Mouse (Mus musculus) intestine, embryonic 14.5 days (tissue): ENCODE results near the gene Ppargc1a. TPM values are rescaled to one million over a fixed set of nuclear protein-coding genes. Genes with fewer than 3 reads are reported as not detected.
A peak's percentile ranks its signal among the peaks of the same experiment; 100 is the strongest.

Experiments
- ATAC-seq: fragments of 200-750 bp; cut with Nextera tagmentation; replicated peaks from 2 replicates; pipeline ENCODE4 v1.8.0; 2017; ENCODE audit warnings: low read depth, moderate number of reproducible peaks, moderate TSS enrichment, moderate library complexity; ENCODE audit not compliant: low FRiP score, low TSS enrichment
- DNase-seq: peaks from one replicate; pipeline ENCODE4 v3.0.0-alpha.2; 2018; ENCODE audit warnings: low spot score
- H3K27ac ChIP-seq: fragments of 300-500 bp; sonication (generic); 2 replicates; pipeline ENCODE4 v1.5.1; 2014; ENCODE audit warnings: low read depth, mild to moderate bottlenecking, control low read depth
- H3K27me3 ChIP-seq: fragments of 300-500 bp; sonication (generic); replicated peaks from 2 replicates; pipeline ENCODE4 v1.6.1; 2014; ENCODE audit warnings: low read length, control low read depth; ENCODE audit not compliant: control insufficient read depth, insufficient read depth
- H3K36me3 ChIP-seq: fragments of 300-500 bp; sonication (generic); 2 replicates; pipeline ENCODE4 v1.6.1; 2014; ENCODE audit warnings: low read length, control low read depth; ENCODE audit not compliant: control insufficient read depth, insufficient read depth
- H3K4me1 ChIP-seq: fragments of 300-500 bp; sonication (generic); replicated peaks from 2 replicates; pipeline ENCODE4 v1.6.1; 2014; ENCODE audit warnings: low read length, control low read depth, mixed read lengths; ENCODE audit not compliant: control insufficient read depth, insufficient read depth
- H3K4me2 ChIP-seq: fragments of 300-500 bp; sonication (generic); 2 replicates; pipeline ENCODE4 v1.6.1; 2014; ENCODE audit warnings: low read length
- H3K4me3 ChIP-seq: fragments of 300-500 bp; sonication (generic); 2 replicates; pipeline ENCODE4 v1.5.1; 2014; ENCODE audit warnings: low read depth, low read length, control low read depth, mixed read lengths
- H3K9ac ChIP-seq: fragments of 300-500 bp; sonication (generic); 2 replicates; pipeline ENCODE4 v1.6.1; 2014; ENCODE audit warnings: mild to moderate bottlenecking, low read length
- H3K9me3 ChIP-seq: fragments of 300-500 bp; sonication (generic); 2 replicates; pipeline ENCODE4 v1.6.1; 2016; ENCODE audit warnings: low read length, control low read depth; ENCODE audit not compliant: control insufficient read depth
- WGBS: fragments of 180-500 bp; shearing (Covaris S2); extraction: QIAGEN DNeasy Blood & Tissue Kit; methylation state at CpG from one replicate; pipeline ENCODE4 v1.1.7; 2014; 5-methylcytosine and 5-hydroxymethylcytosine counted together
- polyA plus RNA-seq: library from polyadenylated mRNA; unstranded; fragments of >200 nt; fragmentation: Nextera tagmentation; extraction: Ambion mirVana; gene quantifications from 2 replicates; pipeline ENCODE4 v1.2.1, GENCODE M21; 2014

Ppargc1a gene
- polyA plus RNA-seq = 5.5 and 6.2 TPM in 2 replicates

DNA sequence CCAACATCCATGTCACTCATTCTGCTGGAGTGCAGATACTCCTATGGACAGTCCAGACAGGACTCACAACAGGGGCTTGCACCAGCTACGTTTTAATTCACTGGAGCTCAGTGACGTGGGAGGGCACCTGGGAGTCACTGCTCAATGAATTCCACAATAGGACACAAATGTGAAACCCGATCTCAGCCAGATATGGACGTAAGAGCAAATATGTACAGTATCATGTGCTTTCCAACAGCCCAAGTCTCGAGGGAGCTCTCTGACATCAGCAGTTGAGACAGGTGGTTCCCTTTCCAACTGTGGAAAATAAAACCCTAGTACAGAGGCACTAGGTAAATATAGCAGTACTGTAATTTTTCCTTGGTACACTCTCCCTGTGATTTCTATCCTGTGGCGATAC is at the start of gene Ppargc1a:
TSS of gene Ppargc1a (minus strand) at position 68 of the 400 bp plus-strand sequence.
- no peaks in the 10 kb centered on the region for H3K4me1 ChIP-seq
- H3K9me3 ChIP-seq = no peaks in the 10 kb centered on the region
- H3K36me3 ChIP-seq = no peaks in the 10 kb centered on the region
- H3K4me2 ChIP-seq = no peak within 1 kb of the TSS
- no peak for DNase-seq
- no peak within 1 kb of the TSS for H3K4me3 ChIP-seq
- no peak for ATAC-seq
- no peak within 1 kb of the TSS for H3K27ac ChIP-seq
- no peak within 1 kb of the TSS for H3K9ac ChIP-seq
- H3K27me3 ChIP-seq = no peaks in the 10 kb centered on the region
- 37% methylated on average over 6 of the region's 6 CpGs for WGBS

DNA sequence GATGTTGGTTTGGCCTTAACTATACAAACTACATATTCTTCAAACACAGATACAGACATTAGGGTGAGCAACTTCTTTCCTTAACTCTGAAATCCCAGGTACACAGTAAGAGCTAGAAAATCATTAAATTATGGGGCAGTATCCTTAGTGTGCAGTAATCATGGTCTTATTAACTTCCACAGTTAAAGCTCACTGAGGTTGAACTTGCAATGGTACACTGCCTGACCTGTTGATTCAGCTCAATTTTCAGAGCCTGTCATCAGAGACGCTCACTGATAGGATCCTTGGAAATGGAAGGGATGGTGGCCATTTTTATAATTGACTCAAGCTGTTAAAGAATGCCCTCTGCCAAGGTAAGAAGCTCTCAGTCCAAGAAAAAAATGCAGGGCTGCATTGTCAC is 49.4 kb upstream of the Ppargc1a start:
- no peak overlapping the region for H3K4me2 ChIP-seq
- H3K27ac ChIP-seq = no peak overlapping the region
- WGBS = 85% methylated on average over 1 of the region's 1 CpGs
- no peak for ATAC-seq
- H3K9me3 ChIP-seq = 0 out of 2 replicates have a peak, but pooled peaks cover 3% of the 10 kb centered on the region
- H3K4me3 ChIP-seq = no peak overlapping the region
- no peaks in the 10 kb centered on the region for H3K36me3 ChIP-seq
- H3K27me3 ChIP-seq = no peaks in the 10 kb centered on the region
- no peak for DNase-seq
- no peak overlapping the region for H3K9ac ChIP-seq
- H3K4me1 ChIP-seq = no peaks in the 10 kb centered on the region

DNA sequence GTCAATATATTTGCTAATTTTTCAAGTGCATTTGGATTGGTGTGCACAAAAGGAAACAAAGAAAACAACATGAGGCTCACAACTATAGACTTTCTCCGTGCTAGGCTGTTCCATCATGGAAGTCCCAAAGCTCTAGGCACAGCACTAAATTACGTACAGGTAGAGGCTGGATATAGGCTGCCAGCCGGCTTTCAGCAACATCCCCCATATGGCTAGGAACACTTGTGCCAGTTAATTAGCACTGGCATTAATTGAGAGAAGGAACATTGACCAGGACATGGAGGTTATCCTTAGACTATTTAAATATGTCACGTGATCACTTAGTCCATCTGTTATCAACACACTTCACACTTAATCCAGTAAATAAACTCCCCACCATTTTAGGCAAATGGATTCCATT is 44.5 kb upstream of the Ppargc1a start:
- no peak for ATAC-seq
- Histone ChIP-seq H3K4me1 (no peaks in the 10 kb centered on the region), H3K9me3 (no peaks in the 10 kb centered on the region), H3K36me3 (no peaks in the 10 kb centered on the region), H3K27me3 (no peaks in the 10 kb centered on the region), H3K27ac (no peak overlapping the region), H3K4me2 (no peak overlapping the region), H3K9ac (no peak overlapping the region), H3K4me3 (no peak overlapping the region)
- DNase-seq = no peak
- 92% methylated on average over 4 of the region's 4 CpGs for WGBS

DNA sequence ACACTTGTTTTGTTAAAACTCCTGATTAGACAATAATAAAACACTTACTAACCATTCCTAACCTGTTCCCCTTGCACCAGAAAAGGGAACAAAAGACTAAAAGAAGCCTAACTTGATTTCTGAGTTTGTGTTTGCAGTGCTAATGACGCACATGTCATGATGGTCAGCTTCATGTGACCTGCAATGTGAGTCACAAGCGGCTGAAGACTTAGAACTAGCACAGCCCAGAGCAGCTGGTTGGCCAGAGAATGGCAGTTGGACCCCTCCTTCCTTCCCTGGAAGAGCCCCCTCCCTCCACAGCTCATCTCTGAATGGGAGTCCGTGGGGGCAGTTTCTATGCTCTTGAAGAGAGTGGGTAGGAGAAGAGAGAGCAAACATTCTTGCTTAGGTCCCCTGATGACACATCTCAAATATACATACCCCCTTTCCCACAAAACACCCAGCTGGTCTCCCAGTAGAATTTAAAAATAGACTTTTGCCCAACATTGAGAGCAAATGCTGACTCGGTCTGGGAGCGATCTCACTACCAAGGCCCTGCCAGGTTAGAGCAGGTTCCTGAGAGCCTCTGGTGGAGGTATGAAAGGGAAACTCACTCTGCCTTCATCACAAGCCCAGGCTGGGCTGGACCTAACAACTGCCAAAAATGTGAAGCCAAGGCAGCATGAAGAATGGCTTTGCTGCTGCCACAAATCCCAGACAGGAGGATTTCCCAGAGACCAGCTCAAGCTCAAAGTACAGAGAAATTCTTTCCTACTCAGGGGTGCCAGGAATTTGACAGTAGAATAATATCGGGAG is 40.4 kb upstream of the Ppargc1a start:
- Histone ChIP-seq H3K9me3 (no peaks in the 10 kb centered on the region), H3K9ac (no peak overlapping the region), H3K4me1 (no peaks in the 10 kb centered on the region), H3K27me3 (no peaks in the 10 kb centered on the region), H3K4me3 (no peak overlapping the region), H3K27ac (no peak overlapping the region), H3K36me3 (no peaks in the 10 kb centered on the region), H3K4me2 (no peak overlapping the region)
- DNase-seq = no peak
- no peak for ATAC-seq
- 67% methylated on average over 6 of the region's 6 CpGs for WGBS

DNA sequence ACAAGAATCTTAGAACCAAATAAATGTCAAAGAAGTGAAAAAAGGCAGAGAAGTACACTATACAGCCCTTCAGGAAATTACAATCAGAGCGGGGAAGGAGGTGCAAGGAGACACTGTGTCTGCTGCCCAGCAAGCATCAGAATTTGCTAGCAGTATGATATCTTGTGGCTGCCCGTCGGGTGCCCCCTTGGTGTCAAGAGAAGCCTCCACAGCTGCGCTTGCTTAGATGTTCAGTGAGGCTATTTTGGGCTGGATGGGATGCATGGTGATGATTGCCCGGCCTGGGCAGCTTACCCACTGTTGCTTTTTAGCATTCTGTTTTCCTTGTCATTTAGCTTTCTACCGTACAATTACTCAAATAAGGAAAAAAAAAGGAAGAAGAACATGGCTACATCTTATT is 32.0 kb upstream of the Ppargc1a start:
- Histone ChIP-seq H3K36me3 (no peaks in the 10 kb centered on the region), H3K4me1 (no peaks in the 10 kb centered on the region)
- 58% methylated on average over 6 of the region's 6 CpGs for WGBS

DNA sequence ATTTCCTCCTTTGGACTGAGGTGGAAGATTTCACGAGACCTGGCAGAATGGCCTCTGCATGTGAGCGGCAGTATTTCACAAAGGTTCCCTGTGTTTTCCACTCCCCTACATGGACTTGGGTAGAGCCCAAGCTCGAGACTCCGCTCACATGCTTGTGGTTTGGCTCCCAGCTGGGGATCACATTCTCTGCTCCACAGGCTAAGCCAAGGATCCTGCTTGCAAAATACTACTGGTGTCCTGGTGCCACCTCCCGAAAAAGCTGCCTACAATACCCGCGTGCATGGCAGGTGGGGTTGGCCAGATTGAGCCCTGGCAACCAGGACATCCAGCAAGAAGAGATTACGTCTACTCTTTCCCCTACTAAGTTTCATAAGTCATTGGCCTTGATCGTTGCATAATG is 28.1 kb upstream of the Ppargc1a start:
- no peaks in the 10 kb centered on the region for H3K27me3 ChIP-seq
- H3K9me3 ChIP-seq = no peaks in the 10 kb centered on the region
- 91% methylated on average over 9 of the region's 9 CpGs for WGBS
- peaks cover 12% of the 10 kb centered on the region for H3K4me1 ChIP-seq
- H3K9ac ChIP-seq = no peak overlapping the region
- no peak overlapping the region for H3K27ac ChIP-seq
- H3K4me3 ChIP-seq = no peak overlapping the region
- H3K4me2 ChIP-seq = no peak overlapping the region
- ATAC-seq (no peak), DNase-seq (no peak)
- no peaks in the 10 kb centered on the region for H3K36me3 ChIP-seq

More for the DNA sequence above, 32.0 kb upstream of the Ppargc1a start:
- Histone ChIP-seq H3K27ac (no peak overlapping the region), H3K27me3 (no peaks in the 10 kb centered on the region), H3K4me2 (no peak overlapping the region), H3K9ac (no peak overlapping the region), H3K4me3 (no peak overlapping the region), H3K9me3 (no peaks in the 10 kb centered on the region)
- ATAC-seq (no peak), DNase-seq (no peak)

DNA sequence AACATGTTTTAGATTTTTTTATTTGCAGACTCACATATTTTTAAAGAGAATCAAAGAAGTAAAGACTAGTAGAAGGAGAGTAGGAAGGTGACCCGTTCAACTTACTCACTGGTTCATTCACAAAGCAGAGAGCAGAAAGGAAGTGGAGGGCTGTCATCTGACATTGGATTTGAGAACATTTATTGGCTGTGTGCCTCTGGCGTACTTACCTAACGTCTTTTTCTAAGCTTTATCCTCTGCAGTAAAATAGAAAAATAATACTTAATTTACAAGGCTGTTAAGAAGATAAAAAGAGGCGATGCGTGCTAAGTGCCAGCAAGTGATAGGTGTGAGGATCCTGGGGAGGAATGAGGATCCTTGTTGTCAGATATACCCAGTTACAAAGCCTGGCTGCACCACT is 24.7 kb upstream of the Ppargc1a start:
- WGBS = 43% methylated on average over 5 of the region's 5 CpGs
- Histone ChIP-seq H3K4me1 (peaks cover 12% of the 10 kb centered on the region), H3K9me3 (no peaks in the 10 kb centered on the region), H3K27me3 (no peaks in the 10 kb centered on the region), H3K36me3 (no peaks in the 10 kb centered on the region), H3K27ac (no peak overlapping the region), H3K9ac (no peak overlapping the region), H3K4me2 (no peak overlapping the region), H3K4me3 (no peak overlapping the region)
- ATAC-seq = no peak
- DNase-seq = no peak

DNA sequence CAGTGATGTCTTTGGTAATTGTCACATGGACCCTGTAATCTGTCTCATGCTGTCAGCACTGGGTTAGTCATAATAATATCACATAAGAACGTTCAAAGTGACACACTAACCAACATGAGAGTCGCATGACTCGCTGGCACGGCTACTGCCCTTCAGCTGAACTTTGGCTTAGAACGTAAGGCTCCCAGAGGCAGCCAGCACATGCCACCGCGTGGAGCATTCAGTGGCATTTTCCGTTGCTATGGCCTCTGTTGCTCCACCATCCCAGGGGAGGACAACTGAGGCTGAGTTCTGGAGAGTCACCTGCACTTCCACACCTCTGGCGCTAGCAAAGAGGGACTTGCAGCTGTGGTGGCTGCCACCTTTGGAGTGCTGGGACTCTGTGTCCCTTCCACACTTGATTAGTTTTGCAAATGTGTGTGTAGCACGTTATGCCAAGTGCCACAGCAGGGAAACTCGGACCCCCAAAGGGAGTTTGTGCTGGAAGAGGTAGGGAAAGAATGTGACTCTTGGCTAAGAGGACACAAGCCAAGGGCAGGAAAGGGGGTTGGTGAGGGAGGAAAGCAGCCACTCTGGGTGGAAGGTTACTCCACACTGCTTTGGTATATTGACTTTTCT is 24.1 kb upstream of the Ppargc1a start:
- no peaks in the 10 kb centered on the region for H3K27me3 ChIP-seq
- peak; percentile 54 for DNase-seq

DNA sequence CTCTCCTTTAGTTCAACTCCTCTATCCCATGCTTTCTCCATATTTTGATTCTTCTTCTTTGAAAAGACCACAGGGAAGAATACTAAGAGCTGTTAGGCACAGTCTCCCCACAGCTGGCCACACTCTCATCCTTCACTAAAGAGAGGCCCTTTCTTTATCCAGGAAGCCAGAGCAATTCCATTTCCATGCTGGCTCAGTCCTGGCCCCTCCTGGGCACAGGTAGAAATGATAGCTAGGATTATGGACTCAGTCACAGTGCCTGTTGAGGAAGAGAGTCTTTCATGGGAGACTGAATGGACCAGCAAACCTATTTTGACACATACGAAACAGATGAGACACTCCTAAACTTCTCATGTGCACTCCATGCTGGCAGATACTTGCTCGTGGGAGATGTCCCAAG is 18.7 kb upstream of the Ppargc1a start:
- 84% methylated on average over 2 of the region's 2 CpGs for WGBS
- DNase-seq (no peak), ATAC-seq (no peak)
- Histone ChIP-seq H3K9me3 (no peaks in the 10 kb centered on the region), H3K27ac (no peak overlapping the region), H3K36me3 (no peaks in the 10 kb centered on the region), H3K4me1 (peaks cover 4% of the 10 kb centered on the region), H3K9ac (no peak overlapping the region), H3K4me2 (no peak overlapping the region), H3K4me3 (no peak overlapping the region), H3K27me3 (no peaks in the 10 kb centered on the region)

More for the DNA sequence above, 24.1 kb upstream of the Ppargc1a start:
- Histone ChIP-seq H3K9ac (no peak overlapping the region), H3K4me3 (no peak overlapping the region), H3K4me2 (no peak overlapping the region), H3K4me1 (peaks cover 12% of the 10 kb centered on the region), H3K27ac (no peak overlapping the region), H3K9me3 (no peaks in the 10 kb centered on the region), H3K36me3 (no peaks in the 10 kb centered on the region)
- ATAC-seq = no peak
- 16% methylated on average over 11 of the region's 11 CpGs for WGBS
